ENCODE assay signal across 9 mouse cellular contexts in genomic region chr15:80088637-80089036, GRCm38 (mm10). TPM values are rescaled to one million over a fixed set of nuclear protein-coding genes. Genes with fewer than 3 reads are reported as not detected.
DNase-seq lines count a peak whose midpoint lies in the region; ATAC-seq and TF ChIP-seq lines count a peak whose summit lies in the region.
"Had no signal": no experiment of that assay in that cellular context is flagged by ENCODE, and none has a peak within 500 bp of the region (broad histone marks: within the 10 kb centered on the region; RNA-seq: fewer than 3 reads in every experiment).

No protein-coding gene starts in this region.

- H3K27ac ChIP-seq in intestine, embryonic 14.5 days (ENCODE audit: low read depth): no peak overlapping the region
- no peak overlapping the region for H3K27ac ChIP-seq in intestine, embryonic 16.5 days (ENCODE audit: low read length)
- no peak overlapping the region for H3K27ac ChIP-seq in embryonic fibroblast, embryonic 13.5 days (ENCODE audit: insufficient read depth, low read length)
- H3K27ac ChIP-seq in midbrain, postnatal 0 days (ENCODE audit: low read depth, low read length): no peak overlapping the region
- H3K27ac ChIP-seq: embryonic facial prominence, embryonic 12.5 days had no signal

- H3K27me3 ChIP-seq in intestine, embryonic 14.5 days (replicated peaks; ENCODE audit: control insufficient read depth, insufficient read depth, low read length): peaks cover 33% of the 10 kb centered on the region
- peaks cover 19% of the 10 kb centered on the region for H3K27me3 ChIP-seq in intestine, embryonic 16.5 days (replicated peaks; ENCODE audit: control insufficient read depth, insufficient read depth, low read length)
- no peaks in the 10 kb centered on the region for H3K27me3 ChIP-seq in midbrain, postnatal 0 days (ENCODE audit: insufficient read depth, low read length)

- intact Hi-C loops in heart, postnatal 25 days (cut with DNase I): loop anchor here (5.0 to 10.0 kb wide), 3 partner anchors 44 to 619 kb away; partner anchors contain the start of gene Tab1
- intact Hi-C loops in left cerebral cortex, postnatal 10 days (cut with DNase I): loop anchor here (5.0 kb wide), 1 partner anchor 614 kb away; no protein-coding TSS in a partner anchor

- no peaks in the 10 kb centered on the region for H3K36me3 ChIP-seq in intestine, embryonic 14.5 days (ENCODE audit: control insufficient read depth, insufficient read depth, low read length)
- H3K36me3 ChIP-seq in intestine, embryonic 16.5 days (ENCODE audit: control insufficient read depth, insufficient read depth, low read length): no peaks in the 10 kb centered on the region
- H3K36me3 ChIP-seq in midbrain, postnatal 0 days (ENCODE audit: insufficient read depth, low read length): no peaks in the 10 kb centered on the region
- H3K36me3 ChIP-seq: embryonic facial prominence, embryonic 12.5 days had no signal

- H3K4me3 ChIP-seq in intestine, embryonic 14.5 days (ENCODE audit: low read depth, low read length): no peak overlapping the region
- H3K4me3 ChIP-seq in intestine, embryonic 16.5 days (ENCODE audit: low read length): no peak overlapping the region
- no peak overlapping the region for H3K4me3 ChIP-seq in embryonic fibroblast, embryonic 13.5 days (ENCODE audit: insufficient read depth, low read length)
- no peak overlapping the region for H3K4me3 ChIP-seq in midbrain, postnatal 0 days (ENCODE audit: low read depth, low read length)
- H3K4me3 ChIP-seq: embryonic facial prominence, embryonic 12.5 days had no signal

- TF ChIP-seq POLR2A in embryonic fibroblast, embryonic 13.5 days (IDR thresholded peaks at IDR 0.05; ENCODE audit: low read depth, low read length): no peak

- peaks cover 9% of the 10 kb centered on the region; the same call in 1 of the 2 replicates for H3K4me1 ChIP-seq in intestine, embryonic 14.5 days (replicated peaks; ENCODE audit: control insufficient read depth, insufficient read depth, low read length)
- H3K4me1 ChIP-seq in intestine, embryonic 16.5 days (ENCODE audit: control insufficient read depth, insufficient read depth, low read length): peaks cover 5% of the 10 kb centered on the region; the same call in 1 of the 2 replicates
- no peaks in the 10 kb centered on the region for H3K4me1 ChIP-seq in embryonic fibroblast, embryonic 13.5 days (ENCODE audit: control insufficient read depth, insufficient read depth, low read length)
- H3K4me1 ChIP-seq in midbrain, postnatal 0 days (ENCODE audit: insufficient read depth, low read length): 0 out of 2 replicates have a peak, but pooled peaks cover 3% of the 10 kb centered on the region

- WGBS in intestine, embryonic 14.5 days: 33% methylated on average over 4 of the region's 4 CpGs
- WGBS in intestine, embryonic 16.5 days: 35% methylated on average over 4 of the region's 4 CpGs
- 39% methylated on average over 4 of the region's 4 CpGs for WGBS in midbrain, postnatal 0 days

- peak; percentile 87 for TF ChIP-seq CTCF in embryonic fibroblast, embryonic 13.5 days (IDR thresholded peaks at IDR 0.05; ENCODE audit: borderline replicate concordance, insufficient read depth, low read length)
- TF ChIP-seq CTCF in midbrain, postnatal 0 days (IDR thresholded peaks at IDR 0.05): peak; percentile 92

- no peak for ATAC-seq in intestine, embryonic 14.5 days (replicated peaks; ENCODE audit: low FRiP score, low TSS enrichment, low read depth)
- ATAC-seq in intestine, embryonic 16.5 days: no peak
- no peak for ATAC-seq in midbrain, postnatal 0 days (ENCODE audit: low FRiP score)

- no peak overlapping the region for H3K9ac ChIP-seq in intestine, embryonic 14.5 days (ENCODE audit: low read length)
- no peak overlapping the region for H3K9ac ChIP-seq in intestine, embryonic 16.5 days (ENCODE audit: low read depth, low read length)
- H3K9ac ChIP-seq in midbrain, postnatal 0 days (replicated peaks; ENCODE audit: low read length, poor library complexity, severe bottlenecking): no peak overlapping the region
- H3K9ac ChIP-seq: embryonic facial prominence, embryonic 12.5 days had no signal

- no peaks in the 10 kb centered on the region for H3K9me3 ChIP-seq in intestine, embryonic 14.5 days (ENCODE audit: control insufficient read depth, low read length)
- H3K9me3 ChIP-seq in intestine, embryonic 16.5 days (ENCODE audit: control insufficient read depth, low read length): peaks cover 3% of the 10 kb centered on the region
- no peaks in the 10 kb centered on the region for H3K9me3 ChIP-seq in midbrain, postnatal 0 days (ENCODE audit: low read length)
- H3K9me3 ChIP-seq: embryonic facial prominence, embryonic 12.5 days had no signal

- peak; percentile 97 for DNase-seq in intestine, embryonic 14.5 days (ENCODE audit: low spot score)
- DNase-seq in adrenal gland, postnatal 4 days (ENCODE audit: low spot score in 2 of 2): peak; percentile 62 to 86
- DNase-seq in heart, postnatal 25 days (ENCODE audit: low spot score): peak; percentile 65
- peak; percentile 93 for DNase-seq in left cerebral cortex, postnatal 10 days (ENCODE audit: extremely low spot score in 1 of 2, low spot score in 2 of 2)
- DNase-seq in midbrain, postnatal 0 days (ENCODE audit: low spot score): peak; percentile 97
- DNase-seq in spleen, postnatal 4 days (ENCODE audit: low spot score in 2 of 2): peak; percentile 94 to 95

- no peak overlapping the region for H3K4me2 ChIP-seq in intestine, embryonic 14.5 days (ENCODE audit: low read length)
- H3K4me2 ChIP-seq in intestine, embryonic 16.5 days (ENCODE audit: low read depth, low read length): no peak overlapping the region
- H3K4me2 ChIP-seq in midbrain, postnatal 0 days (ENCODE audit: low read depth, low read length, poor library complexity, severe bottlenecking): no peak overlapping the region
- H3K4me2 ChIP-seq: embryonic facial prominence, embryonic 12.5 days had no signal

RNA-seq across cellular contexts. Expression of gene Syngr1, which starts 2.5 kb away (rescaled TPM):
- polyA plus RNA-seq in intestine, embryonic 14.5 days (2014; fragmentation: Nextera tagmentation; extraction: Ambion mirVana): 20.7 and 24.3 TPM in 2 replicates
- 15.2 and 16.0 TPM in 2 replicates for polyA plus RNA-seq in intestine, embryonic 16.5 days (2015; fragmentation: Nextera tagmentation; extraction: Ambion mirVana)
- total RNA-seq in adrenal gland, postnatal 4 days (2021): 10 to 100 TPM; 26.4 to 27.6 TPM
- 0.95 and 1.1 TPM in 2 replicates for polyA plus RNA-seq in embryonic fibroblast, embryonic 13.5 days (2011; ENCODE audit: insufficient read length, low read depth, missing spikeins)
- total RNA-seq in heart, postnatal 25 days (2021): 10 to 100 TPM; 77.5 to 92.2 TPM
- 100 to 1,000 TPM; 430 to 441 TPM for total RNA-seq in left cerebral cortex, postnatal 10 days (2021)
- total RNA-seq in midbrain, postnatal 0 days (2014; rRNA removed): 162 and 220 TPM in 2 replicates
- polyA plus RNA-seq in midbrain, postnatal 0 days (2015; fragmentation: Nextera tagmentation; extraction: Ambion mirVana): 81.5 and 88.5 TPM in 2 replicates

RNA-seq across cellular contexts. Expression of gene Rpl3, which starts 3.0 kb away (rescaled TPM):
- polyA plus RNA-seq in intestine, embryonic 14.5 days (2014; fragmentation: Nextera tagmentation; extraction: Ambion mirVana): 1,482 and 1,532 TPM in 2 replicates
- 1,018 and 1,133 TPM in 2 replicates for polyA plus RNA-seq in intestine, embryonic 16.5 days (2015; fragmentation: Nextera tagmentation; extraction: Ambion mirVana)
- 100 to 1,000 TPM; 927 to 955 TPM for total RNA-seq in adrenal gland, postnatal 4 days (2021)
- 1,636 and 1,653 TPM in 2 replicates for polyA plus RNA-seq in embryonic fibroblast, embryonic 13.5 days (2011; ENCODE audit: insufficient read length, low read depth, missing spikeins)
- 100 to 1,000 TPM; 154 to 183 TPM for total RNA-seq in heart, postnatal 25 days (2021)
- 100 to 1,000 TPM; 520 to 524 TPM for total RNA-seq in left cerebral cortex, postnatal 10 days (2021)
- total RNA-seq in midbrain, postnatal 0 days (2014; rRNA removed): 511 and 632 TPM in 2 replicates
- polyA plus RNA-seq in midbrain, postnatal 0 days (2015; fragmentation: Nextera tagmentation; extraction: Ambion mirVana): 500 and 515 TPM in 2 replicates

RNA-seq across cellular contexts. Expression of gene Tab1, which starts 44.3 kb away (rescaled TPM):
- polyA plus RNA-seq in intestine, embryonic 14.5 days (2014; fragmentation: Nextera tagmentation; extraction: Ambion mirVana): 36.1 and 37.5 TPM in 2 replicates
- polyA plus RNA-seq in intestine, embryonic 16.5 days (2015; fragmentation: Nextera tagmentation; extraction: Ambion mirVana): 28.2 and 29.6 TPM in 2 replicates
- 10 to 100 TPM; 37.6 to 37.8 TPM for total RNA-seq in adrenal gland, postnatal 4 days (2021)
- polyA plus RNA-seq in embryonic fibroblast, embryonic 13.5 days (2011; ENCODE audit: insufficient read length, low read depth, missing spikeins): 11.0 and 12.2 TPM in 2 replicates
- total RNA-seq in heart, postnatal 25 days (2021): 10 to 100 TPM; 23.7 to 26.5 TPM
- total RNA-seq in left cerebral cortex, postnatal 10 days (2021): 10 to 100 TPM; 26.8 to 32.5 TPM
- total RNA-seq in midbrain, postnatal 0 days (2014; rRNA removed): 43.5 and 58.5 TPM in 2 replicates
- 23.6 and 27.9 TPM in 2 replicates for polyA plus RNA-seq in midbrain, postnatal 0 days (2015; fragmentation: Nextera tagmentation; extraction: Ambion mirVana)
